Mouse (Mus musculus): Measurements from ENCODE around the gene Dnaaf5.
A peak's percentile ranks its signal among the peaks of the same experiment; 100 is the strongest.

Dnaaf5 gene

DNA sequence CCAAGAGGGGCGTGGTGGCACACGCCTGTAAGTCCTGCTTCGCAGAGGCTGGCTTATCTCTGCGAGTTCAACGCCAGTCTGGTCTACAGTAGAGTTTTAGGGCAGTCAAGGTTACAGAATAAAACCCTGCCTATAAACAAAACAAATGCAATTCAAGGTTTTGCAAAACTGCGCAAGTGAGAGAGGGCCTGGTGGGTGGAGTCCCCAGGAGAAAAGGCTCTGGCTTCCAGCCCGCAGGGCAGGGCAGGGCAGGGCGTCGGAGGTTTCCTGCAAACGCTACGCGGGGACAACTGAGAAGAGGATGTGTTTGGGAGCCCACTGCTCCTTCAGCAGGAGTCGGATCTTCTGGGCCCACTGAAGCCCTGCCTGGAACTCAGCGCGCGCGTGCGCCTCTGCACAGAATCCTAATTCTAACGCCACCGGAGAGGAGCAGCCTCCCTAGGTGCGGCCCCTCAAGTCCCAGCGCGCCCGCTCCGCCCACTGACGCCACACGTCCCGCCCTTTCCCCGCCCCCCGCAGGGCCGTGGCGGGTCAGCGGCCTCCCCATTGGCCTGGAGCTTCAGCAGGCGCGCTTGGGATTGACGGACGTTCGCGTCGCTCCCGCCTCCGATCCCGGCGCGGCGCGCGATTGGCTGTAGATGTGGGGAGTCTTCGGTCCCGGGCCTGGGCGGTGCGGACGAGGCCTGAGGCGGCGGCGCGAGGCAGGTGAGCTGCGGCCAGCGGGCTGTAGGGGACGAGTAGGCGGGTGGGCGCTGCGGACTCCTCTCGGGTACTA lies 50.2 kb downstream of the Dnaaf5 start, which contains the start of gene Sun1:
Sun1 (plus strand) TSS at position 643 of the 775 bp plus-strand sequence.
- peak; percentile 98 to 100 for DNase-seq

- DNase-seq = peak in 1 of 2 experiments; percentile 15
Measured at GRCm38 (mm10) chr5:139200770-139201569, 50.9 kb downstream of the Dnaaf5 start.

- no peak for DNase-seq
Measured at GRCm38 (mm10) chr5:139202127-139202526, 52.1 kb downstream of the Dnaaf5 start.

GRCm38 (mm10) chr5:139203312-139203711 lies 53.3 kb downstream of the Dnaaf5 start:
- DNase-seq = no peak

- DNase-seq = no peak
Measured at GRCm38 (mm10) chr5:139206081-139206480, 56.1 kb downstream of the Dnaaf5 start.

- no peak for DNase-seq
Measured at GRCm38 (mm10) chr5:139206525-139206924, 56.5 kb downstream of the Dnaaf5 start.

DNA sequence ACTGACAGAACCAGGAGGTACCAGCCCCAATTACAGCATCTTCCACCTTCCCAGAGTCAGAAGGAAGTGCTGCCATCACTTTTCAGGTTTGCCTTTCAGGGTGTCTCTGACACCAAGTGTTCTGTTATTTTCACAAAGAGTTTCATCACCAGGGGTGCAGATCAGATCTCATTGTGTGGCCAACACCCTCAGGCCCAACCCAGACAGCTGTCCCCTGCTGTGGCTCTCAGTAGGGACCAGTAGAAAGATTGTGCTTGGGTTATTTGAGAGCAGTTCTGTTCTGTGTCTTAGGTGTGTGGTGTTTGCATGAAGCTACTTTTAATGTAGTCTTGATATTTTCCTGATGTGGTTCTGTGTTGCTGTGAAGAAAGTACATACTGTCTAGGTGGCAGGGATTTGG lies 58.2 kb downstream of the Dnaaf5 start:
- DNase-seq = no peak

GRCm38 (mm10) chr5:139208871-139209684 lies 59.1 kb downstream of the Dnaaf5 start:
- peak; percentile 35 to 50 for DNase-seq

- no peak for DNase-seq
Measured at GRCm38 (mm10) chr5:139209685-139210026, 59.6 kb downstream of the Dnaaf5 start.

- peak in 1 of 2 experiments; percentile 23 for DNase-seq
Measured at GRCm38 (mm10) chr5:139211737-139212385, 61.8 kb downstream of the Dnaaf5 start.

DNA sequence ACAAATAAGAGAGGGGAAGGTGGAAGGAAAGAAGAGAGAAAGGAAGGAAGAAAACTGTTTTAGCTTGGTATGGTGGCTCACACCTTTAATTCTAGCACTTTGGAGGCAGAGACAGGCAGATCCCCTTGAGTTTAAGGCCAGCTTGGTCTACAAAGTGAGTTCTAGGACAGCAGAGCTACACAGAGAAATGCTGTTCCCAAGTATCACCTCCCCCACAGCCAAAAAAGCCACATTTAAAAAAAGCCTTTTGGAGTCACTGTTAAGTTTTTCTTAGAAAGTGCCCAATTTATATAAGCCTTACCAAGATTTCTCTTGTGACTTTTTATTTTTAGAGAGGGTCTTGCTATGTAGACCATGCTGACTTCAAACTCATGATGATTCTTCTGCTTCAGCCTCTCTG lies 64.3 kb downstream of the Dnaaf5 start:
- no peak for DNase-seq

- no peak for DNase-seq
Measured at GRCm38 (mm10) chr5:139215184-139215583, 65.2 kb downstream of the Dnaaf5 start.

- no peak for DNase-seq
Measured at GRCm38 (mm10) chr5:139216121-139216520, 66.1 kb downstream of the Dnaaf5 start.

GRCm38 (mm10) chr5:139216774-139217173 lies 66.8 kb downstream of the Dnaaf5 start:
- DNase-seq = no peak

DNA sequence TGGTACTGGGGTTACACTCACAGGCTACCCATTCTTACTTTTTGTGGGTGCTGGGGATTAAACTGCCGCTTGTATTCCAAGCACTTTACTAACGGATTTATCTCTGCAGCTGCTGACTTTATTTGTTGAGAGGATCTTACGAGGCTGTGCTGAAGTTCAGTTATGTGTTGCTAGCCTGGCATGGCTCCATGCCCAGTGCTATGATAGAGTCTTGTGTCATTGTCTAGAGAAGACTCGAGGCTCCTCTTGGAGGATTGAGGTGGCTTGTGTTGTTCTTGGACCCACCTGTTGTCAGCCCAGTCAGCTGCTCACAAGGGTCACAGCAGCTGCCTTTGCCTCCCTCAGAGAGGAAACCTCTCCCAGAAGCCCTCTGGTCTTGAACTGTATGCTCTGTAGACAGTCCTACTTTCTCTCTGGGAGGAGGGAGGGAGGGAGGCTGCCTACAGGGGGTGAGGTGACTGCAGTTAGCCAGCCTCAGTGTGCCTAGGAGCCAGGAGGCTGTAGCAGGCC lies 70.0 kb downstream of the Dnaaf5 start:
- DNase-seq = peak; percentile 44 to 59

GRCm38 (mm10) chr5:139220610-139221009 lies 70.6 kb downstream of the Dnaaf5 start:
- peak; percentile 43 to 62 for DNase-seq

- DNase-seq = no peak
Measured at GRCm38 (mm10) chr5:139223331-139223730, 73.3 kb downstream of the Dnaaf5 start.

DNA sequence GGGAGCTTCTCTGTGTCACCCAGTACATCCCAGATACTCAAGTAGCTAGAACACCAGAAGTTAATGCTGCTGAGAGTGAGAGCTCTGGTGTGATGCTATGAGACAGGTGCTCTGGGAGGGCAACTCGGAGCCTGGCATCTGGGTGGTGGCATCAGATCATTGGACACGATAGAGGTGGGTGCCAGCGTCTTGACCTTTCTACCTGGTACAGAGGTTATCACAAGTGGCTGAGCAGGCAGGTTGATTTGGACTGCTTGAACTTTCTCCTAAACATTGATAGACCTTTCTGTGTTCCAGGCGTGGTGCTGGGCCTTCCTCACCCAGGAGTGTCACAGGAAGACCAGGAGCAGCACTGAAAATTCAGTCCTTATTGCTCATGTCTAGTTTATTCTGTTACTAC lies 77.2 kb downstream of the Dnaaf5 start:
- DNase-seq = peak in 1 of 2 experiments; percentile 55

- DNase-seq = no peak
Measured at GRCm38 (mm10) chr5:139227645-139228044, 77.6 kb downstream of the Dnaaf5 start.

- DNase-seq = no peak
Measured at GRCm38 (mm10) chr5:139228318-139228717, 78.3 kb downstream of the Dnaaf5 start.

DNA sequence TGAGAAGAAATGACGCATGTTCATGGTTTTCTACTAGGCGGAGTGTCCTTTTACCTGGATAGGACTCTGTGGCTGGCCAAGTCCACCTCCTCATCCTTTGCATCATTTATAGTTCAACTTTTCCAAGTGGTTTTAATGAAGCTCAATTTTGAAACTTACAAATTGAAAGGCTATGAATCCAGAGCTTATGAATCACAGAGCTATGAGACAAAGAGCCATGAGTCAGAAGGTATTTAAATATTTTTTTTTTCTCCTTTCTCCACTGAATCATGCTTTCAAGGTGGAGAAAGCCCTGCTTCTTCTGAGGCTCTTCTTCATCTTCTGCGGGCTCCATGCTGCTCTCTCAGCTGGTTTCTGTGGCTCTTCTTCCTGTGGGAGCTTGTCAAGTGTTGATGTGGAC lies 79.7 kb downstream of the Dnaaf5 start:
- DNase-seq = no peak

- DNase-seq = no peak
Measured at GRCm38 (mm10) chr5:139232083-139232482, 82.1 kb downstream of the Dnaaf5 start.
